Mouse (Mus musculus) small intestine, adult 10 weeks (tissue): ENCODE results near the gene Fuca2. TPM values are rescaled to one million over a fixed set of nuclear protein-coding genes. Genes with fewer than 3 reads are reported as not detected.

Source experiments
- polyA plus RNA-seq: library from polyadenylated mRNA; stranded (reverse); fragments of 350-450 nt; fragmentation: Illumina TruSeq; extraction: RNeasy Lipid Tissue Mini Kit (QIAGEN cat#74804); gene quantifications from one replicate; pipeline ENCODE4 v1.2.3, GENCODE M21; 2014; ENCODE audit warnings: low replicate concordance

Gene Fuca2
- 752 TPM for polyA plus RNA-seq

DNA sequence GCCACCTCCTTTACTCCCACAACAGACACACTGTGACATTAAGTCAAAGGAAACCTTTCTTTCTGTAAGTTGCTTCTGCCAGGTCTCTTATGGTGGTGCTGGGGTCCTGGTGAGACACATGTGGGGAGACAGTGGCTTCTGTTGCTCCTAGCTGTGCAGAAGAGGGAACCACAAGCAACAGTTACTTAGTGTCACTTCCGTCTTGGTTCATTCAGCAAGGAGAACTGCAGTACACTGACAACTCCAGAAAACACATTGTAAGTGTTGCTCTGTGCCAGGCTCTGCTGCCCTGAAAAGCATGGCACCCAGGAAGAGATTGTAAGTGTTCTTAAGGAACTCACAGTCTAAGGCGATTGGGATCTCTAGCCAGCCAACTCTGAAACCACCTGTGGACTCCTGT is at the start of gene Fuca2:
Gene Fuca2, plus strand, starts transcription at position 210 of the 400 bp plus-strand sequence.

DNA sequence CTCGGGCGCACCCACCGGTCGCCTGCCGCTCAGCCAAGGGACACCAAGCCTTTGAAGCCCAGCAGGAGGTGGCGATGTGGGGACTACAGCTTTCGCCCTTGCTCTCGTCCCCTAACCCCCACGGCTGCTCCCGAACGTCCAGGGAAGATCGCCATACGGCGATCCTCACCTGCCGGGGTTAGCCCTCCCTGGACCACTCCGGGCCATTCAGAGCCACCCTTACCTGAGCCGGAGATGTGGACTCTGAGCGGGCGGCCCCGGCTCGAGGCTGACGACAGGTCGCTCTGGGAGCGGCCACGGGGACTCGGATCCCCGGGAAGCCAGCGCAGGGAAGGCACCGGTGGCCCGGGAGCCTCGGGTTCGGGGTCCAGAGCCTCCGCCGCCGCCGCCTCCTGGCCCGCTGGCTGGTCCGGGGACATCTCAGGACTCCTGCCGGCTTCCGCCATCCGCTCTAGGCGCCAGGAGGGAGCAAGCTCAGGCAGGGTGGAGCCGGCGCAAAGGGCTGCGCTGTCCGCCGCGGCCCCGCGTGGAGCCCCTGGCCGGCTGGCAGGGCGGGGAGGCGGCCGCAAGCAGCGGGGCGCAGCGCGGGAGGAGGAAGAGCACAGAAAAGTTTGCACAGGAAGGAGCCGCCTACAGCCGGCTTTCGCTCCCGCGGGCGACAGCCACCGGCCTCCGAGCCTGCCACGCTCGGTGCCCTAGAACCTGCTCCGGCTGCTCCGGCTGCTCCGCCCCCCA is 25.3 kb upstream of the Fuca2 start, which contains the start of gene Phactr2:
Gene Phactr2, minus strand, starts transcription at position 580 of the 735 bp plus-strand sequence.

DNA sequence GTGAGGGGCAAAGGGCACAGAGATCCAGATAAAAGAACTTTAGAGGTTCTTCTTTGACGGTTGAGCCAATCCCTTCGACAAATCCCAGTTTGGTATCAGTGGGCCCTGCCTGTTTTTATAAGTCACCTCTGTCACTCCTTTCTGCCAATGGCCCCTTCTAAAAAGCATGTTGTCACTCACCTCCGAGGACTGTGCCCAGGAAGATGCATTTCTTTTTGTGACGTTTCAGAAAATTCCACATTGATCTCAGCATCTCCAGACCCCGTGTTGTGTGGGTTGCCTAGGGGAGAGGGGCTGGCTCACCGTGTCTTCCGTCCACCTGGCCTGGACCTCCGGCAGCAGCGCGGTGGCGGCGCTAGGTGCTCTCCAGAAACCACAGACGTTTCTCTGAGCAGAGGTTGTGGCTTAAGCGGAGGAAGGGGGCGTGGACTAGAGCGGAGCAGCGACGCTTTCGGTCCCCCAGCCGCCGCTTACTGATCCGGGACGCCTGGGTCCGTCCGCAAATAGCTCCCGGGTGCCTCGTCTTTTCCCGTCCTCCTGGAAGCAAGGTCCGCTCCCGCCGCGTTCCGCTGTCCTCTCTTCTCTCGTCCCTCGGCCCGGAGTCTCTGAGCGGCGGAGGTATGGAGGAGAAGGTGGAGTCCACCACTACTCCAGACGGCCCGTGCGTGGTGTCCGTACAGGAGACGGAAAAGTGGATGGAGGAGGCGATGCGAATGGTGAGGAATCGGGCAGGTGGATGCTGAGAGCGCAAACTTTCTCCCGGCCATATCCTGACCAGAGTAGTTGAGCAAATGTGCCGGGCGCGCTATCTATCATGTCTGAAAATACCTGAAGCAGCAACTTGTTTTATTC is 53.5 kb downstream of the Fuca2 start, which contains the start of the genes Adat2 and Pex3:
Gene Adat2, plus strand, starts transcription at position 249 of the 852 bp plus-strand sequence.
Gene Pex3, minus strand, starts transcription at position 497 of the 852 bp plus-strand sequence.

Other genes starting within 250 kb of the Fuca2 start
- 20.1 TPM for gene Phactr2, start 25.1 kb upstream of the Fuca2 start, polyA plus RNA-seq
- 1.9 TPM for gene Adat2, start 53.4 kb downstream of the Fuca2 start, polyA plus RNA-seq
- gene Pex3, start 53.6 kb downstream of the Fuca2 start, polyA plus RNA-seq, result 53.2 TPM